Comparison of ENCODE assay signal across 9 mouse cellular contexts in genomic region chr16:91268724-91269452, GRCm38 (mm10). TPM values are rescaled to one million over a fixed set of nuclear protein-coding genes. Genes with fewer than 3 reads are reported as not detected.
DNase-seq lines count a peak whose midpoint lies in the region; ATAC-seq and TF ChIP-seq lines count a peak whose summit lies in the region.
"Had no signal": no experiment of that assay in that cellular context is flagged by ENCODE, and none has a peak within 500 bp of the region (broad histone marks: within the 10 kb centered on the region; RNA-seq: fewer than 3 reads in every experiment).

No protein-coding gene starts in this region.

- no peak overlapping the region for H3K9ac ChIP-seq in lung, embryonic 15.5 days
- no peak overlapping the region for H3K9ac ChIP-seq in limb, embryonic 14.5 days (ENCODE audit: low read depth, low read length, severe bottlenecking)
- no peak overlapping the region for H3K9ac ChIP-seq in stomach, embryonic 14.5 days (replicated peaks; ENCODE audit: low read depth, low read length)

- H3K9me3 ChIP-seq in lung, embryonic 15.5 days, result no peaks in the 10 kb centered on the region
- H3K9me3 ChIP-seq in limb, embryonic 14.5 days (ENCODE audit: control insufficient read depth, low read length), result no peaks in the 10 kb centered on the region
- H3K9me3 ChIP-seq in stomach, embryonic 14.5 days (ENCODE audit: control insufficient read depth, low read depth, low read length), result no peaks in the 10 kb centered on the region

- intact Hi-C loops in gastrocnemius, adult 2 months (cut with DNase I), result no loop called here

- H3K4me1 ChIP-seq in lung, embryonic 15.5 days, result peaks cover 18% of the 10 kb centered on the region
- peaks cover 18% of the 10 kb centered on the region for H3K4me1 ChIP-seq in limb, embryonic 14.5 days (ENCODE audit: control insufficient read depth, insufficient read depth, low read length)
- H3K4me1 ChIP-seq in stomach, embryonic 14.5 days (ENCODE audit: control insufficient read depth, insufficient read depth, low read length), result peaks cover 7% of the 10 kb centered on the region; the same call in 1 of the 2 replicates

- no peaks in the 10 kb centered on the region for H3K36me3 ChIP-seq in lung, embryonic 15.5 days
- H3K36me3 ChIP-seq in limb, embryonic 14.5 days (ENCODE audit: control insufficient read depth, insufficient read depth, low read length), result no peaks in the 10 kb centered on the region
- no peaks in the 10 kb centered on the region for H3K36me3 ChIP-seq in stomach, embryonic 14.5 days (ENCODE audit: control insufficient read depth, insufficient read depth, low read length)

- TF ChIP-seq POLR2A in limb, embryonic 14.5 days (IDR thresholded peaks at IDR 0.05; ENCODE audit: borderline replicate concordance, extremely low read depth, insufficient read depth, insufficient read length), result no peak

- no peak for TF ChIP-seq CTCF in gastrocnemius, adult 2 months (IDR thresholded peaks at IDR 0.05)

- peak overlapping the region; percentile 72 for H3K4me3 ChIP-seq in gastrocnemius, adult 2 months
- H3K4me3 ChIP-seq in lung, embryonic 15.5 days, result peak overlapping the region; percentile 37; the same call in 1 of the 2 replicates
- H3K4me3 ChIP-seq in limb, embryonic 14.5 days (replicated peaks; ENCODE audit: low read length), result peak overlapping the region; percentile 39; the same call in 1 of the 2 replicates
- H3K4me3 ChIP-seq in stomach, embryonic 14.5 days (ENCODE audit: low read depth, low read length), result peak overlapping the region; percentile 38

- 6% methylated on average over 13 of the region's 13 CpGs for WGBS in lung, embryonic 15.5 days
- WGBS in limb, embryonic 14.5 days, result 6% methylated on average over 13 of the region's 13 CpGs
- 6% methylated on average over 13 of the region's 13 CpGs for WGBS in stomach, embryonic 14.5 days

- peaks cover 91% of the 10 kb centered on the region for H3K27me3 ChIP-seq in lung, embryonic 15.5 days
- peaks cover 88% of the 10 kb centered on the region for H3K27me3 ChIP-seq in limb, embryonic 14.5 days (ENCODE audit: control insufficient read depth, insufficient read depth, low read length)
- peaks cover 68% of the 10 kb centered on the region for H3K27me3 ChIP-seq in stomach, embryonic 14.5 days (ENCODE audit: control insufficient read depth, insufficient read depth, low read length)

- peak overlapping the region; percentile 76 for H3K4me2 ChIP-seq in lung, embryonic 15.5 days
- peak overlapping the region; percentile 72; the same call in 1 of the 2 replicates for H3K4me2 ChIP-seq in limb, embryonic 14.5 days (replicated peaks; ENCODE audit: low read depth, low read length, severe bottlenecking)
- peak overlapping the region; percentile 68; the same call in 1 of the 2 replicates for H3K4me2 ChIP-seq in stomach, embryonic 14.5 days (replicated peaks; ENCODE audit: low read depth, low read length)

- no peak for DNase-seq in gastrocnemius, adult 2 months
- no peak for DNase-seq in gastrocnemius, adult 18-20 months (ENCODE audit: low spot score)
- DNase-seq in lung, postnatal 4 days, result no peak
- DNase-seq in limb, embryonic 14.5 days (ENCODE audit: low spot score), result no peak
- no peak for DNase-seq in cerebellum, adult 9-11 months
- DNase-seq in frontal cortex, adult 2 months (ENCODE audit: extremely low spot score in 1 of 2, low spot score in 1 of 2), result no peak

- no peak overlapping the region for H3K27ac ChIP-seq in gastrocnemius, adult 2 months
- H3K27ac ChIP-seq in lung, embryonic 15.5 days, result no peak overlapping the region
- H3K27ac ChIP-seq in limb, embryonic 14.5 days (replicated peaks; ENCODE audit: low read depth, low read length), result no peak overlapping the region
- no peak overlapping the region for H3K27ac ChIP-seq in stomach, embryonic 14.5 days (ENCODE audit: low read length)

- ATAC-seq in lung, embryonic 15.5 days (ENCODE audit: borderline replicate concordance, extremely low read depth, low FRiP score, low TSS enrichment), result no peak
- ATAC-seq in limb, embryonic 14.5 days (ENCODE audit: low FRiP score, low read depth), result no peak
- ATAC-seq in stomach, embryonic 14.5 days (ENCODE audit: insufficient number of reproducible peaks, insufficient read depth, low FRiP score, low read depth), result no peak

RNA-seq across cellular contexts. Expression of gene Olig1, which starts 0.7 kb away (rescaled TPM):
- total RNA-seq in gastrocnemius, adult 2 months (2021), result not detected
- not detected for total RNA-seq in gastrocnemius, adult 18-20 months (2021)
- polyA plus RNA-seq in lung, embryonic 15.5 days (2015; fragmentation: Nextera tagmentation; extraction: Ambion mirVana), result 0.08 and 0.09 TPM in 2 replicates
- 0.08 and 0.09 TPM in 2 replicates for polyA plus RNA-seq in limb, embryonic 14.5 days (2012; rRNA removed)
- polyA plus RNA-seq in limb, embryonic 14.5 days (2014; fragmentation: Nextera tagmentation; extraction: Ambion mirVana), result 0.11 TPM in 1 of 2 replicates, not detected in the other
- polyA plus RNA-seq in stomach, embryonic 14.5 days (2014; fragmentation: Nextera tagmentation; extraction: Ambion mirVana), result 0.11 TPM in 1 of 2 replicates, not detected in the other
- polyA plus RNA-seq in frontal cortex, adult 2 months (2012; rRNA removed), result 163 and 191 TPM in 2 replicates
- total RNA-seq: monocyte, adult 5-6 weeks had no signal

RNA-seq across cellular contexts. Expression of gene Olig2, which starts 43.6 kb away (rescaled TPM):
- not detected for total RNA-seq in gastrocnemius, adult 2 months (2021)
- total RNA-seq in gastrocnemius, adult 18-20 months (2021), result not detected
- not detected in 2 replicates for polyA plus RNA-seq in lung, embryonic 15.5 days (2015; fragmentation: Nextera tagmentation; extraction: Ambion mirVana)
- 0.06 TPM in 2 replicates for polyA plus RNA-seq in limb, embryonic 14.5 days (2012; rRNA removed)
- polyA plus RNA-seq in limb, embryonic 14.5 days (2014; fragmentation: Nextera tagmentation; extraction: Ambion mirVana), result not detected in 2 replicates
- polyA plus RNA-seq in stomach, embryonic 14.5 days (2014; fragmentation: Nextera tagmentation; extraction: Ambion mirVana), result not detected in 2 replicates
- polyA plus RNA-seq in frontal cortex, adult 2 months (2012; rRNA removed), result 30.1 and 31.8 TPM in 2 replicates
- total RNA-seq: monocyte, adult 5-6 weeks had no signal

Comparison
In these comparisons a context has a peak if more than half of its experiments do, and no peak if none do; other contexts are left out.
1. RNA of gene Olig1, which starts 0.7 kb away (polyA plus RNA-seq): 163 to 191 TPM in frontal cortex, adult 2 months; 0.08 to 0.11 TPM in limb, embryonic 14.5 days, 0.08 to 0.09 TPM in lung, embryonic 15.5 days and 0.11 TPM in stomach, embryonic 14.5 days; every median in the first group is over 100 times any median in the second.
2. RNA of gene Olig2, which starts 43.6 kb away (polyA plus RNA-seq): 30.1 to 31.8 TPM in frontal cortex, adult 2 months; 0.06 TPM in limb, embryonic 14.5 days, not detected in lung, embryonic 15.5 days and not detected in stomach, embryonic 14.5 days; every median in the first group is over 10 times any median in the second.
3. Peak in every context shown above with its lines, with median percentiles within 50 percentile points of each other: H3K4me3 ChIP-seq and H3K4me2 ChIP-seq.